Mouse (Mus musculus): ENCODE results near the gene Orai2. TPM values are rescaled to one million over a fixed set of nuclear protein-coding genes. Genes with fewer than 3 reads are reported as not detected.
A peak's percentile ranks its signal among the peaks of the same experiment; 100 is the strongest.

The Orai2 gene
- polyA plus RNA-seq, 1 experiment from 2014 or later: 1.3 TPM

- Histone ChIP-seq H3K27ac (replicated peaks in 1 of 2; ENCODE audit: control insufficient read depth in 1 of 2, insufficient read depth in 1 of 2, low read depth in 2 of 2, low read length in 2 of 2) (no peak overlapping the region), H3K36me3 (ENCODE audit: control insufficient read depth, insufficient read depth, low read length) (no peaks in the 10 kb centered on the region), H3K4me1 (ENCODE audit: control insufficient read depth in 2 of 2, insufficient read depth in 2 of 2, low read length in 2 of 2) (peaks cover 2 to 5% of the 10 kb centered on the region in 2 experiments; a peak in 2 of 4 replicates), H3K27me3 (ENCODE audit: control insufficient read depth, insufficient read depth, low read length) (peaks cover 19% of the 10 kb centered on the region), H3K4me3 (ENCODE audit: control insufficient read depth in 1 of 2, insufficient read depth in 1 of 2, low read depth in 1 of 2, low read length in 2 of 2) (no peak overlapping the region), H3K9me3 (ENCODE audit: control insufficient read depth, low read length) (no peaks in the 10 kb centered on the region), H3K9ac (ENCODE audit: low read length) (no peak overlapping the region), H3K4me2 (ENCODE audit: low read length) (no peak overlapping the region)
- 85% methylated on average over 5 of the region's 5 CpGs for WGBS
- no peak for ATAC-seq (ENCODE audit: insufficient number of reproducible peaks, insufficient read depth, low FRiP score, low read depth)
Measured at GRCm38 (mm10) chr5:136104511-136104910, 66.0 kb downstream of the Orai2 start.

DNA sequence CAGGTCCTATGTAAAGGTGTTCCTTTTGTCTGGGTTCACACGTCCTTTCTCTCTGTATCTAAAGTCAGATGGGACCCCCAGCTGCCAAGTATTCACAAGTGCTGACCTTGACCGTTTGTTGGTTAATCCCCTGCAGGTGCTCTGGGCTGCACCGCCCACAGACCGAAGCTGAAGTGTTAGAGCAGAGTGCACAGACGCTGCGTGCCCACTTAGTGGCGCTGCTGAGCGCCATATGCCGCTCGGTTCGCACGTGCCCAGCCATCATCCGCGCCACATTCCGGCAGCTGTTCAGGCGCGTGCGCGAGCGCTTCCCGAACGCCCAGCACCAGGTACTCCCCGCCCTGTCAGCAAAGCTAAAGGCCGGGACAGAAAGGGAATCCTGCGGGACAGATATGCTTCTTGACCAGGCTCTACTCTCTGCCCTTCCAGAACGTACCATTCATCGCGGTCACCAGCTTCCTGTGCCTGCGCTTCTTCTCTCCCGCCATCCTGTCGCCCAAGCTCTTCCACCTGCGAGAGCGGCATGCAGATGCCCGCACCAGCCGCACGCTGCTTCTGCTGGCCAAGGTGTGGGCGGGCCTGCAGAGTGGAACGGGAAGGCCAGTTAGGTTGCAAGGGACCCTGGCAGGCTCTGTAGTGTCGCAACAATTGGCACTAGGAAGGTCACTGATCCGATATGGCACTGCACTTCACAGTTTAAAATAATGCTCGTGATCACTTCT is 68.3 kb downstream of the Orai2 start:
- Histone ChIP-seq H3K27me3 (ENCODE audit: control insufficient read depth, insufficient read depth, low read length) (peaks cover 19% of the 10 kb centered on the region), H3K27ac (replicated peaks in 1 of 2; ENCODE audit: control insufficient read depth in 1 of 2, insufficient read depth in 1 of 2, low read depth in 2 of 2, low read length in 2 of 2) (no peak overlapping the region), H3K36me3 (ENCODE audit: control insufficient read depth, insufficient read depth, low read length) (no peaks in the 10 kb centered on the region), H3K4me2 (ENCODE audit: low read length) (peak overlapping the region; percentile 79), H3K4me1 (ENCODE audit: control insufficient read depth in 2 of 2, insufficient read depth in 2 of 2, low read length in 2 of 2) (peaks cover 2 to 5% of the 10 kb centered on the region in 2 experiments; a peak in 2 of 4 replicates), H3K4me3 (ENCODE audit: control insufficient read depth in 1 of 2, insufficient read depth in 1 of 2, low read depth in 1 of 2, low read length in 2 of 2) (peak overlapping the region; percentile 20 to 32), H3K9me3 (ENCODE audit: control insufficient read depth, low read length) (no peaks in the 10 kb centered on the region), H3K9ac (ENCODE audit: low read length) (peak overlapping the region; percentile 60)
- WGBS: 6% methylated on average over 41 of the region's 41 CpGs
- ATAC-seq (ENCODE audit: insufficient number of reproducible peaks, insufficient read depth, low FRiP score, low read depth): peak; percentile 70

GRCm38 (mm10) chr5:136098536-136098935 is 72.0 kb downstream of the Orai2 start:
- H3K27me3 ChIP-seq (ENCODE audit: control insufficient read depth, insufficient read depth, low read length): peaks cover 19% of the 10 kb centered on the region
- no peak for ATAC-seq (ENCODE audit: insufficient number of reproducible peaks, insufficient read depth, low FRiP score, low read depth)
- H3K9ac ChIP-seq (ENCODE audit: low read length): no peak overlapping the region
- H3K4me2 ChIP-seq (ENCODE audit: low read length): no peak overlapping the region
- no peak overlapping the region for H3K4me3 ChIP-seq (ENCODE audit: control insufficient read depth in 1 of 2, insufficient read depth in 1 of 2, low read depth in 1 of 2, low read length in 2 of 2)
- peaks cover 2 to 5% of the 10 kb centered on the region in 2 experiments; a peak in 2 of 4 replicates for H3K4me1 ChIP-seq (ENCODE audit: control insufficient read depth in 2 of 2, insufficient read depth in 2 of 2, low read length in 2 of 2)
- H3K9me3 ChIP-seq (ENCODE audit: control insufficient read depth, low read length): no peaks in the 10 kb centered on the region
- no peaks in the 10 kb centered on the region for H3K36me3 ChIP-seq (ENCODE audit: control insufficient read depth, insufficient read depth, low read length)
- WGBS: 79% methylated on average over 10 of the region's 10 CpGs
- H3K27ac ChIP-seq (replicated peaks in 1 of 2; ENCODE audit: control insufficient read depth in 1 of 2, insufficient read depth in 1 of 2, low read depth in 2 of 2, low read length in 2 of 2): no peak overlapping the region

Small RNA genes within 50 kb of the gene (microRNA-seq; reads per million reads assigned to microRNA genes)
- gene Mir7035: not detected

Other genes with a start within 250 kb of the Orai2 start
- 72.5 and 84.8 TPM in 2 replicates for gene Ywhag, start 236.1 kb downstream of the Orai2 start, polyA plus RNA-seq (2014; fragmentation: Nextera tagmentation; extraction: Ambion mirVana)
- gene Ssc4d, start 196.2 kb downstream of the Orai2 start, polyA plus RNA-seq (2014; fragmentation: Nextera tagmentation; extraction: Ambion mirVana): 0.39 and 0.68 TPM in 2 replicates
- not detected in 2 replicates for gene Zp3, start 190.6 kb downstream of the Orai2 start, polyA plus RNA-seq (2014; fragmentation: Nextera tagmentation; extraction: Ambion mirVana)
- gene Dtx2, start 175.9 kb downstream of the Orai2 start, polyA plus RNA-seq (2014; fragmentation: Nextera tagmentation; extraction: Ambion mirVana): 16.8 and 17.4 TPM in 2 replicates
- 22.5 and 35.4 TPM in 2 replicates for gene Upk3b, start 132.2 kb downstream of the Orai2 start, polyA plus RNA-seq (2014; fragmentation: Nextera tagmentation; extraction: Ambion mirVana)
- 0.46 TPM in 1 of 2 replicates, not detected in the other for gene Upk3bl, start 116.2 kb downstream of the Orai2 start, polyA plus RNA-seq (2014; fragmentation: Nextera tagmentation; extraction: Ambion mirVana)
- gene Rasa4, start 86.8 kb downstream of the Orai2 start, polyA plus RNA-seq (2014; fragmentation: Nextera tagmentation; extraction: Ambion mirVana): 1.3 and 1.8 TPM in 2 replicates
- gene Polr2j, start 54.1 kb downstream of the Orai2 start, polyA plus RNA-seq (2014; fragmentation: Nextera tagmentation; extraction: Ambion mirVana): 166 and 178 TPM in 2 replicates
- gene Lrwd1, start 34.6 kb downstream of the Orai2 start, polyA plus RNA-seq (2014; fragmentation: Nextera tagmentation; extraction: Ambion mirVana): 13.8 and 16.9 TPM in 2 replicates
- gene Alkbh4, start 34.6 kb downstream of the Orai2 start, polyA plus RNA-seq (2014; fragmentation: Nextera tagmentation; extraction: Ambion mirVana): 9.5 and 9.9 TPM in 2 replicates
- 33.8 and 35.6 TPM in 2 replicates for gene Prkrip1, start 28.2 kb upstream of the Orai2 start, polyA plus RNA-seq (2014; fragmentation: Nextera tagmentation; extraction: Ambion mirVana)
- gene Sh2b2, start 75.8 kb upstream of the Orai2 start, polyA plus RNA-seq (2014; fragmentation: Nextera tagmentation; extraction: Ambion mirVana): 0.95 and 2.1 TPM in 2 replicates